Mouse (Mus musculus): ENCODE results near the gene Ppa1.
A peak's percentile ranks its signal among the peaks of the same experiment; 100 is the strongest.

Gene Ppa1

DNA sequence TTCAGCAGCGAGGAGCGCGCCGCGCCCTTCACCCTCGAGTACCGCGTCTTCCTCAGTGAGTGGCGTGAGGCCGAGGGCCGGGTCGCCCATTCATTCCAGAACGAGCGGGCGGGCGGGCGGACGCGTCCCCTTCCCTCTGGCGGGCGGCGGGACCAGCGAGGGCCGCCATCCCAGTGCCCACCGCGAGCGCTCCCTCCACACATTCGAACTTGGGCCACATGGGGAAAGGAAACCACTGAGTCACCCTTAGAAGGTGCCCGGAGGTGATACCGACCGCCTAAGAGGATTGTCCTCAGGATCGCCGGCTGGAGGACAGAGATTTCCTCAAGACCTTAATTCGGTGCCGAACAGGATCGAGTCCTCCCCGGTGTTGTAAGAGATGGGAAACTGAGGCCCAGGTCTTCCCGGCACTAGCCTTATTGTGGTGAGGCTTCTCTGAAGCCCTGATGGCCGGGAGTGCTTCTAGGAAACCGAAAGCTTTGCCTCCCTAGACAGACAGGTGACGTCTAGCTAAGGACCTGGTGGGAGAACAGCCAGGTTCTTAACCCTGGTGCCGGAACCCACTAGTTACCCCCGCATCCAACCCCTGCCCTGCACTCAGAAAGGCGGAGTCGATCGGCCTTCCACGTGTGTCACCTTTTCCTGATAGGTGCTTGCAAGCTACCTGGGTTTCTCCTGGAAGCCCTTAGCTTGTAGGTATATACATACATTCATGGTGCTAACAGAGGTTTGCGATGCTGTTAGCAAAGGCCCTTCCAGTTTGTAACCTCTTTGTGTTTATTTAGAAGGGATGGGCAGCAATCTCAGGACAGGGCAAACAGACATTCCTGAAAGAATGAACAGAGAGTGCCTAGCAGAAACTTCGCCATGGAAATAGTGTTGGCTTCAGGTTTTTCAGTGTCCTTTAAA is 639 bp downstream of the Ppa1 start:
- no peak for DNase-seq (ENCODE audit: low spot score)

GRCm38 (mm10) chr10:61654105-61654504 is 5.8 kb downstream of the Ppa1 start:
- DNase-seq (ENCODE audit: low spot score): no peak

- DNase-seq (ENCODE audit: low spot score): no peak
Observed at GRCm38 (mm10) chr10:61654691-61655090, 6.3 kb downstream of the Ppa1 start.

- DNase-seq (ENCODE audit: low spot score): no peak
Observed at GRCm38 (mm10) chr10:61655188-61655587, 6.8 kb downstream of the Ppa1 start.

- no peak for DNase-seq (ENCODE audit: low spot score)
Observed at GRCm38 (mm10) chr10:61656928-61657882, 8.9 kb downstream of the Ppa1 start.

DNA sequence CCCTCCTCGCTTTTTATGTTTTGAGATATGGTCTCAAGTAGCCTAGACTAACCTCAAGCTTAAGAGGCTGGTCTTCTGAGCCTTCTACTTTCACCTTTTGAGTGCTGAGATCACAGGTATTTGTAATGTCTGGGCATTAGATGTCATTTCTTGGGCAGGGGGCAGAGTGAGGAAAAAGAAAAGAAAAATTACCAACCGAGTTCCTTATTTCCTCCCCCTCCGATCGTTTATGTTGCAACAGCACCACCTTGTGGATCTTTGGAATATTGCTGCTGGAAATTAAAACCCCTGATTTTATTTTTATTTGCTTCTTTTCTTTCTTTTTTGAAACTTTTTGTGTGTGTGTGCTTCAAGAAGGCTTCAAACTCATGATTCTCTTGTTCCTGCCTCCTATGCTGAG is 9.6 kb downstream of the Ppa1 start:
- peak; percentile 68 for DNase-seq (ENCODE audit: low spot score)

- no peak for DNase-seq (ENCODE audit: low spot score)
Observed at GRCm38 (mm10) chr10:61661887-61662286, 13.5 kb downstream of the Ppa1 start.

- DNase-seq (ENCODE audit: low spot score): peak; percentile 54
Observed at GRCm38 (mm10) chr10:61662391-61662988, 14.1 kb downstream of the Ppa1 start.

GRCm38 (mm10) chr10:61665111-61665510 is 16.8 kb downstream of the Ppa1 start:
- DNase-seq (ENCODE audit: low spot score): no peak

DNA sequence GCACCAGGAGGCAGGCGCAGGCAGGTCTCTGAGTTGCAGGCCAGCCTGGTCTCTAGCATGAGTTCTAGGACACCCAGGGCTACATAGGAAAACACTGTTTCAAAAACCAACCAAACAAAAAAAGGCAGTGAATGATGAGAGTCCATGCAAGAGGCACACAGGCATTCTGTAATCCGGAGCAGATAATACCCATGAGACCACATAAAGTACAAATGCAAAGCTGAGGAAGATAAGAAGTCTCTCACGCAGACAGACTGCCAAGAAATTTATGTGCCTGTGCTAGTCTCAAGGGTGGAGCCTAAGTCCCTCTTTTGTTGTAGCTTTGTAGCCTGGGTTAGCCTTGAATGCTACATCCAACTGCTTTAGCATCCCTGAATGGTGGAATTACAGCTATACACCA is 17.3 kb downstream of the Ppa1 start:
- DNase-seq (ENCODE audit: low spot score): no peak

- DNase-seq (ENCODE audit: low spot score): no peak
Observed at GRCm38 (mm10) chr10:61669289-61669688, 20.9 kb downstream of the Ppa1 start.

- DNase-seq (ENCODE audit: low spot score): no peak
Observed at GRCm38 (mm10) chr10:61669896-61670295, 21.5 kb downstream of the Ppa1 start.

DNA sequence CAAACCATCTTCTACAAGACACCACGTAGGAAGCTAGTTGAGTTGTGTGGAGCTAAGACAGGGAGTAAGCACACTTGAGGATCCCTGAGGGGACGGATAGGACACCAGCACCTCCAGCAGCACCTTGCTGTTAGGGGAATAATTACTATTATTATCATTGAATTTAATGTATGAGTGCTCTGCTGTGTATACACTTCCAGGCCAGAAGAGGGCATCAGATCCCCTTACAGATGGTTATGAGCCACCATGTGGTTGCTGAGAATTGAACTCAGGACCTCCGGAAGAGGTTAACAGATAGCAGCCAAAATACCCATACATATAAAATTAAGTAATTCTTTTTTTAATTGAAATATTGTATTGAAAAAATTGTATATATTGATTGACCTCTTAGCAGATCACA is 22.4 kb downstream of the Ppa1 start:
- no peak for DNase-seq (ENCODE audit: low spot score)

- no peak for DNase-seq (ENCODE audit: low spot score)
Observed at GRCm38 (mm10) chr10:61675935-61676334, 27.6 kb downstream of the Ppa1 start.

DNA sequence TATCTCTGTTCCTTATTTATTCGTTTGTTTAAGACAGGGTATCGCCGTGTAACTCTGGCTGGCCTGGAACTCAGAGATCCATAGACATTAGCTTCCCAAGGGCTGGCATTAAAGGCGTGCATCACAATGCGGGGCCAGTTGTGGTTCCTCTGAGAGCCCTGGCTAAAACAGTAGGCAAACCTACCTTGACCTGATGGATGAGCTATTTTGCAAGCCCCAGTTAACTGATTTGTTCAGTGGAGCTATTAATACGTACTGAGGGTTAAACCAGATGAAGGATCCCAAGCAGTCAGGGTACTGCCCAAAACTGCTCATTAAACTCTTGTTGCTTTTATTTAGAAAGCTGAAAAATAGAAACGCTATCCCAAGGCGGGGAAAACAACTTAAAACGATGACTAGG is 31.2 kb downstream of the Ppa1 start:
- no peak for DNase-seq (ENCODE audit: low spot score)

GRCm38 (mm10) chr10:61680015-61680913 is 31.9 kb downstream of the Ppa1 start, which contains the start of gene Sar1a:
Gene Sar1a (plus strand): TSS chr10:61680299.
- DNase-seq (ENCODE audit: low spot score): peak; percentile 99

DNA sequence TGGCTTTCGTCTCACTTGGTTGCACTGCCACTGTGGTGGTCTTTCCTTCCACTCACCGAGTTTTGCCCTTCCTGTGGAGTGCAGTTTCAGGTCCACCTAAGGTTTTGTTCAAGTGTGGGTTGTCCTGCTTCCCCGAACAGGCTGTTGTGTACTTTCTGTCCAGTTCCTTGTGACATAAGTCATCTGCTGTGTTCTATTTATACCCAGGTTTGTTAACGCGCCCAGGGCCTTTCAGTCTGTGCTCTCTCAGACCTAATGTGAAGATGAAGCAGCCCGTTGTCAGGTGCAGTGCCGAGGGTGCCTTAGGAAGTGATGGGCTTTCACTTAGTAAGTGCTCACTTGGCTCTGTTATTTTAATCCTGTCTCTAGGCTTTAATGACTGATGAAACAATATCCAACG is 41.1 kb downstream of the Ppa1 start:
- no peak for DNase-seq (ENCODE audit: low spot score)

DNA sequence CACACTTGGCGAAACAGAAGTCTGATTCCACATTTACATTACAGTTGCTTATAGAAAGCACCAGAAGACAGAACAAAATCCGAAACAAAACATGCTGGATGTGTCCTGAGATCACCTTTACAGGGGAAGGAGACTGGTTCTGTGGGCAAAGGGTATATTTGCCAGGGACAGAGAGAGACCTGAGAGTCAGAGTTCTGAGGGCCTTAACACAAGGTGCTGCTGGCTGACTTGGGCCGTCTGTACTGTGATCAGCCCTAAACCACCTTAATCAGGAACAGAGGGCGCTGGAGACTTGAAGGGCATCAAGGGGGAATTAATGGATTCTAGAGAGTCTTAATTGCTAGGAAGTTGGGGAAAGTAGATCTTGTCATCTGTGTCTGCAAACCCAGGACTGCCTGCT is 45.2 kb downstream of the Ppa1 start:
- no peak for DNase-seq (ENCODE audit: low spot score)

GRCm38 (mm10) chr10:61694870-61695670 is 46.7 kb downstream of the Ppa1 start, which contains the start of gene Tysnd1:
Gene Tysnd1 (plus strand): TSS chr10:61695514.
- DNase-seq (ENCODE audit: low spot score): peak; percentile 98
